In genomic region chr8:127802661-127803333, GRCm38 (mm10) we compare ENCODE assay signal across 23 mouse cellular contexts.
DNase-seq lines count a peak whose midpoint lies in the region; ATAC-seq and TF ChIP-seq lines count a peak whose summit lies in the region.
"Had no signal": no experiment of that assay in that cellular context is flagged by ENCODE, and none has a peak within 500 bp of the region (broad histone marks: within the 10 kb centered on the region; RNA-seq: fewer than 3 reads in every experiment).

No protein-coding gene starts in this region.

- no peak overlapping the region for H3K4me2 ChIP-seq in forebrain, postnatal 0 days (ENCODE audit: low read depth)
- H3K4me2 ChIP-seq in forebrain, embryonic 12.5 days = no peak overlapping the region
- no peak overlapping the region; the same call in 1 of the 2 replicates for H3K4me2 ChIP-seq in limb, embryonic 12.5 days
- H3K4me2 ChIP-seq: embryonic facial prominence, embryonic 13.5 days; forebrain, embryonic 15.5 days; midbrain, embryonic 12.5 days had no signal

- no peak for DNase-seq in forebrain, postnatal 0 days
- no peak for DNase-seq in layer of hippocampus, adult 2 months (ENCODE audit: low spot score in 2 of 2)
- no peak for DNase-seq in layer of hippocampus, postnatal 10 days (ENCODE audit: low spot score in 2 of 2)
- DNase-seq in 416B (ENCODE audit: low read depth) = peak; percentile 75
- no peak for DNase-seq in adrenal gland, postnatal 36 days
- no peak for DNase-seq in left cerebral cortex, adult 2 months (ENCODE audit: extremely low spot score in 1 of 2, low spot score in 2 of 2)
- DNase-seq: B cell, adult 2 months; cerebellum, postnatal 25 days; gastrocnemius, postnatal 10 days; heart, postnatal 14 days; kidney, adult 18-20 months; kidney, postnatal 36 days; left cerebral cortex, postnatal 4 days; lung, postnatal 14 days; thymus, postnatal 14 days had no signal

- H3K27me3 ChIP-seq in forebrain, postnatal 0 days (ENCODE audit: insufficient read depth, low read length) = no peaks in the 10 kb centered on the region
- no peaks in the 10 kb centered on the region for H3K27me3 ChIP-seq in forebrain, embryonic 12.5 days
- H3K27me3 ChIP-seq in limb, embryonic 12.5 days = no peaks in the 10 kb centered on the region
- H3K27me3 ChIP-seq: forebrain, embryonic 15.5 days; midbrain, embryonic 12.5 days; Patski had no signal

- TF ChIP-seq CTCF in forebrain, postnatal 0 days (IDR thresholded peaks at IDR 0.05; ENCODE audit: low read depth) = no peak
- no peak for TF ChIP-seq CTCF in layer of hippocampus, adult 2 months (conservative IDR thresholded peaks at IDR 0.05)
- no peak for TF ChIP-seq CTCF in left cerebral cortex, adult 2 months (IDR thresholded peaks at IDR 0.05)

- H3K9me3 ChIP-seq in forebrain, postnatal 0 days (ENCODE audit: low read length) = no peaks in the 10 kb centered on the region
- no peaks in the 10 kb centered on the region for H3K9me3 ChIP-seq in forebrain, embryonic 12.5 days
- no peaks in the 10 kb centered on the region for H3K9me3 ChIP-seq in limb, embryonic 12.5 days
- H3K9me3 ChIP-seq: embryonic facial prominence, embryonic 13.5 days; forebrain, embryonic 15.5 days; heart, embryonic 10.5 days; midbrain, embryonic 12.5 days had no signal

- H3K9ac ChIP-seq in forebrain, postnatal 0 days = no peak overlapping the region
- no peak overlapping the region for H3K9ac ChIP-seq in forebrain, embryonic 12.5 days
- no peak overlapping the region for H3K9ac ChIP-seq in limb, embryonic 12.5 days (replicated peaks)
- H3K9ac ChIP-seq: embryonic facial prominence, embryonic 13.5 days; forebrain, embryonic 15.5 days; midbrain, embryonic 12.5 days had no signal

- intact Hi-C loops in left cerebral cortex, adult 2 months (cut with DNase I) = no loop called here

- whole genome bisulfite sequencing in forebrain, postnatal 0 days = 32% methylated on average over 5 of the region's 5 CpGs
- WGBS in forebrain, embryonic 12.5 days = 46% methylated on average over 5 of the region's 5 CpGs
- WGBS in limb, embryonic 12.5 days = 30% methylated on average over 5 of the region's 5 CpGs

- ATAC-seq in forebrain, postnatal 0 days = peak; percentile 60; the same call in 1 of the 2 replicates
- ATAC-seq in forebrain, embryonic 12.5 days (ENCODE audit: low FRiP score) = no peak
- ATAC-seq in limb, embryonic 12.5 days (ENCODE audit: insufficient number of reproducible peaks, insufficient read depth, low FRiP score, low TSS enrichment, low read depth) = no peak
- ATAC-seq: forebrain, embryonic 15.5 days; Patski had no signal

- no peaks in the 10 kb centered on the region for H3K36me3 ChIP-seq in forebrain, postnatal 0 days (ENCODE audit: insufficient read depth)
- no peaks in the 10 kb centered on the region for H3K36me3 ChIP-seq in forebrain, embryonic 12.5 days (replicated peaks)
- no peaks in the 10 kb centered on the region for H3K36me3 ChIP-seq in limb, embryonic 12.5 days
- H3K36me3 ChIP-seq: embryonic facial prominence, embryonic 13.5 days; forebrain, embryonic 15.5 days; heart, embryonic 10.5 days; midbrain, embryonic 12.5 days had no signal

- H3K4me3 ChIP-seq in forebrain, postnatal 0 days (ENCODE audit: low read depth, low read length) = no peak overlapping the region
- no peak overlapping the region for H3K4me3 ChIP-seq in forebrain, embryonic 12.5 days (replicated peaks)
- H3K4me3 ChIP-seq in layer of hippocampus, adult 2 months = no peak overlapping the region
- H3K4me3 ChIP-seq in limb, embryonic 12.5 days (replicated peaks) = no peak overlapping the region
- no peak overlapping the region for H3K4me3 ChIP-seq in left cerebral cortex, adult 2 months
- H3K4me3 ChIP-seq: embryonic facial prominence, embryonic 13.5 days; forebrain, embryonic 15.5 days; heart, embryonic 10.5 days; midbrain, embryonic 12.5 days had no signal

- no peak overlapping the region for H3K27ac ChIP-seq in forebrain, postnatal 0 days (ENCODE audit: low read depth, low read length)
- H3K27ac ChIP-seq in forebrain, embryonic 12.5 days = no peak overlapping the region
- H3K27ac ChIP-seq in layer of hippocampus, adult 2 months = peak overlapping the region; percentile 43; the same call in 1 of the 2 replicates
- peak overlapping the region; percentile 62 for H3K27ac ChIP-seq in limb, embryonic 12.5 days
- no peak overlapping the region for H3K27ac ChIP-seq in left cerebral cortex, adult 2 months
- H3K27ac ChIP-seq: embryonic facial prominence, embryonic 13.5 days; forebrain, embryonic 15.5 days; heart, embryonic 10.5 days; midbrain, embryonic 12.5 days; stomach, postnatal 0 days had no signal

- H3K4me1 ChIP-seq in forebrain, postnatal 0 days (ENCODE audit: insufficient read depth) = peaks cover 4% of the 10 kb centered on the region; the same call in 1 of the 2 replicates
- H3K4me1 ChIP-seq in forebrain, embryonic 12.5 days = 0 out of 2 replicates have a peak, but pooled peaks cover 3% of the 10 kb centered on the region
- peaks cover 27% of the 10 kb centered on the region for H3K4me1 ChIP-seq in limb, embryonic 12.5 days (replicated peaks)
- H3K4me1 ChIP-seq: midbrain, embryonic 12.5 days had no signal

Comparison
In these comparisons a context has a peak if more than half of its experiments do, and no peak if none do; other contexts are left out.
1. H3K27ac ChIP-seq: peak in layer of hippocampus, adult 2 months (single experiment) and limb, embryonic 12.5 days (single experiment); none in forebrain, postnatal 0 days (single experiment), forebrain, embryonic 12.5 days (single experiment) and left cerebral cortex, adult 2 months (single experiment).